Mouse (Mus musculus): ENCODE data around the gene Cd52. TPM values are rescaled to one million over a fixed set of nuclear protein-coding genes. Genes with fewer than 3 reads are reported as not detected.

Gene Cd52
- polyA plus RNA-seq, 1 experiment from 2014 or later: 24.3 TPM

DNA sequence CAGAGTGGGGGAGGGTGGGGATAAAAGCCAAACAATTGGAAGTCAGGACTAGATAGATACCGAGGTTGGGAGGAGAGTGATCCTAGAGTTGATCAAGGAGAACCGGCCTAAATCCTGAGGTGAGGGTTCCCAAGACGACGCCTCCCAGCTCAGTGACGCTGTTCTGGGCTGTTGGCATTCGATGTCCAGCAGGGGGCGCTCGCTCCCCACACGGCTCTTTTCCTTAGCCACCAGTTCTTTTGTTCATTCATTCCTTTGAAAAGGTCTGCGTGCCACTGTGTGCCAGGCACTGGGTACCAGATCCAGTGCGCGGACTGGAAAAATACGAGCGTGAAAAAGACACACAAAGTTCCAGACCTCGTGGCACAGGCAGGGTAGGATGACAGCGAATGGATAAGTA, 58.9 kb downstream of the Cd52 start:
- H3K4me2 ChIP-seq (ENCODE audit: low read length): no peak overlapping the region
- H3K4me3 ChIP-seq (ENCODE audit: low read depth, low read length): no peak overlapping the region
- H3K9me3 ChIP-seq (ENCODE audit: control insufficient read depth, low read length): no peaks in the 10 kb centered on the region
- H3K9ac ChIP-seq (ENCODE audit: low read length): no peak overlapping the region
- H3K27ac ChIP-seq (ENCODE audit: low read depth): no peak overlapping the region
- 6% methylated on average over 16 of the region's 16 CpGs for WGBS
- ATAC-seq (replicated peaks; ENCODE audit: low FRiP score, low TSS enrichment, low read depth): peak; percentile 64; the same call in 1 of the 2 replicates
- no peaks in the 10 kb centered on the region for H3K27me3 ChIP-seq (replicated peaks; ENCODE audit: control insufficient read depth, insufficient read depth, low read length)
- DNase-seq (ENCODE audit: low spot score): peak; percentile 92
- no peaks in the 10 kb centered on the region for H3K4me1 ChIP-seq (replicated peaks; ENCODE audit: control insufficient read depth, insufficient read depth, low read length)
- no peaks in the 10 kb centered on the region for H3K36me3 ChIP-seq (ENCODE audit: control insufficient read depth, insufficient read depth, low read length)

Other genes starting within 250 kb of the Cd52 start
- 116 and 120 TPM in 2 replicates for gene Rps6ka1, start 207.3 kb downstream of the Cd52 start, polyA plus RNA-seq (2014; fragmentation: Nextera tagmentation; extraction: Ambion mirVana)
- 2,568 and 2,768 TPM in 2 replicates for gene Hmgn2, start 126.4 kb downstream of the Cd52 start, polyA plus RNA-seq (2014; fragmentation: Nextera tagmentation; extraction: Ambion mirVana)
- gene Dhdds, start 94.2 kb downstream of the Cd52 start, polyA plus RNA-seq (2014; fragmentation: Nextera tagmentation; extraction: Ambion mirVana): 43.5 and 46.6 TPM in 2 replicates
- gene Lin28a, start 76.2 kb downstream of the Cd52 start, polyA plus RNA-seq (2014; fragmentation: Nextera tagmentation; extraction: Ambion mirVana): 0.05 and 0.08 TPM in 2 replicates
- gene Zfp683, start 41.2 kb downstream of the Cd52 start, polyA plus RNA-seq (2014; fragmentation: Nextera tagmentation; extraction: Ambion mirVana): not detected in 2 replicates
- gene Crybg2, start 34.3 kb downstream of the Cd52 start, polyA plus RNA-seq (2014; fragmentation: Nextera tagmentation; extraction: Ambion mirVana): 8.9 and 11.4 TPM in 2 replicates
- 5.7 and 8.1 TPM in 2 replicates for gene Ubxn11, start 7.5 kb upstream of the Cd52 start, polyA plus RNA-seq (2014; fragmentation: Nextera tagmentation; extraction: Ambion mirVana)
- gene Sh3bgrl3, start 33.7 kb upstream of the Cd52 start, polyA plus RNA-seq (2014; fragmentation: Nextera tagmentation; extraction: Ambion mirVana): 377 and 393 TPM in 2 replicates
- gene Cep85, start 92.0 kb upstream of the Cd52 start, polyA plus RNA-seq (2014; fragmentation: Nextera tagmentation; extraction: Ambion mirVana): 46.8 and 60.1 TPM in 2 replicates
- gene Gm7534, start 107.9 kb upstream of the Cd52 start, polyA plus RNA-seq (2014; fragmentation: Nextera tagmentation; extraction: Ambion mirVana): not detected in 2 replicates
- 0.19 TPM in 1 of 2 replicates, not detected in the other for gene Catsper4, start 132.3 kb upstream of the Cd52 start, polyA plus RNA-seq (2014; fragmentation: Nextera tagmentation; extraction: Ambion mirVana)
- gene Cnksr1, start 143.3 kb upstream of the Cd52 start, polyA plus RNA-seq (2014; fragmentation: Nextera tagmentation; extraction: Ambion mirVana): 6.1 and 7.5 TPM in 2 replicates
- gene E130218I03Rik, start 148.6 kb upstream of the Cd52 start, polyA plus RNA-seq (2014; fragmentation: Nextera tagmentation; extraction: Ambion mirVana): 0.24 and 0.41 TPM in 2 replicates
- 17.5 and 20.7 TPM in 2 replicates for gene Zfp593, start 150.5 kb upstream of the Cd52 start, polyA plus RNA-seq (2014; fragmentation: Nextera tagmentation; extraction: Ambion mirVana)
- not detected in 2 replicates for gene Gm30191, start 151.9 kb upstream of the Cd52 start, polyA plus RNA-seq (2014; fragmentation: Nextera tagmentation; extraction: Ambion mirVana)
- 3.8 and 4.5 TPM in 2 replicates for gene Grrp1, start 159.0 kb upstream of the Cd52 start, polyA plus RNA-seq (2014; fragmentation: Nextera tagmentation; extraction: Ambion mirVana)
- 18.4 and 20.5 TPM in 2 replicates for gene Pdik1l, start 192.8 kb upstream of the Cd52 start, polyA plus RNA-seq (2014; fragmentation: Nextera tagmentation; extraction: Ambion mirVana)
- 0.09 TPM in 1 of 2 replicates, not detected in the other for gene Trim63, start 220.0 kb upstream of the Cd52 start, polyA plus RNA-seq (2014; fragmentation: Nextera tagmentation; extraction: Ambion mirVana)
- gene Slc30a2, start 248.1 kb upstream of the Cd52 start, polyA plus RNA-seq (2014; fragmentation: Nextera tagmentation; extraction: Ambion mirVana): 0.19 and 0.26 TPM in 2 replicates